Mouse (Mus musculus): ENCODE measurements around the gene Cops9.

DNA sequence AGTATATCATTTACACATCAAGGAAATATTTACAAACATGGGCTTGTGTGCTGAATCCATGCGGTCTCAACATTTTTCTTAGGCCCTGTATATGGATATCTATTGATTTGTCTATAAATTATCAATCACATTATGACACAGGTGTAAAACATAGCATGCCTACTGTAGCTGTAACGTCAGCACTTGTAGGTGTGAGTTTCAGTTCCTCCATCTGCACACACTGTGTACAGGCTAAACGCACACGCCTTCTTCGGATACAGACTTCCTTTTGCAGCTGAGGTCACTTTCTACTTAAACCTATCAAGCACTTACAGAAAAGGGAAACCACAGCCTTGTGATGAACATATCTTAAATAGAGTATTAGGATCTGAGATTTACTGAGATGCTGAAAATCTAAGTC lies 37.0 kb upstream of the Cops9 start:
- TF ChIP-seq E2F4 (IDR thresholded peaks at IDR 0.05; ENCODE audit: insufficient read depth) (no peak), USF1 (IDR thresholded peaks at IDR 0.05; ENCODE audit: low read depth) (no peak), POLR2A (IDR thresholded peaks at IDR 0.05; ENCODE audit: insufficient read length, low read depth) (no peak), POLR2AphosphoS2 (IDR thresholded peaks at IDR 0.05; ENCODE audit: insufficient read length, low read depth) (no peak), MAX (IDR thresholded peaks at IDR 0.05; ENCODE audit: low read depth) (no peak), MYOG (IDR thresholded peaks at IDR 0.05; ENCODE audit: control insufficient read depth in 1 of 3, insufficient read depth in 1 of 3, insufficient read length in 2 of 3, low read depth in 2 of 3) (no peak), CEBPB (IDR thresholded peaks at IDR 0.05; ENCODE audit: insufficient read depth, poor library complexity, severe bottlenecking) (no peak), MYOD1 (IDR thresholded peaks at IDR 0.05; ENCODE audit: control insufficient read depth in 1 of 3, insufficient read length in 2 of 3, low read depth in 2 of 3) (no peak), TCF12 (IDR thresholded peaks at IDR 0.05; ENCODE audit: insufficient read depth, poor library complexity, severe bottlenecking) (no peak)

Data from myocyte (in vitro differentiated cells).